Mouse (Mus musculus): ENCODE data around the gene Gm4847. TPM values are rescaled to one million over a fixed set of nuclear protein-coding genes. Genes with fewer than 3 reads are reported as not detected.

Gm4847 gene
- polyA plus RNA-seq (2015; fragmentation: Nextera tagmentation; extraction: Ambion mirVana): not detected in 2 replicates

GRCm38 (mm10) chr1:166647593-166647992 lies at the start of gene Gm4847:
TSS of gene Gm4847 (minus strand) at chr1:166647693.
- Histone ChIP-seq H3K4me3 (ENCODE audit: low read length) (no peak within 1 kb of the TSS), H3K9ac (ENCODE audit: low read length) (no peak within 1 kb of the TSS), H3K27me3 (ENCODE audit: control insufficient read depth, insufficient read depth, low read length) (no peaks in the 10 kb centered on the region), H3K4me2 (ENCODE audit: low read depth, low read length) (no peak within 1 kb of the TSS), H3K27ac (ENCODE audit: low read length) (no peak within 1 kb of the TSS), H3K36me3 (ENCODE audit: control insufficient read depth, insufficient read depth) (no peaks in the 10 kb centered on the region), H3K9me3 (replicated peaks; ENCODE audit: control insufficient read depth, low read length) (0 out of 2 replicates have a peak, but pooled peaks cover 4% of the 10 kb centered on the region), H3K4me1 (ENCODE audit: control insufficient read depth, insufficient read depth, low read length) (no peaks in the 10 kb centered on the region)
- 75% methylated on average over 2 of the region's 2 CpGs for WGBS
- no peak for ATAC-seq (replicated peaks; ENCODE audit: extremely low read depth, insufficient read depth, low FRiP score)

GRCm38 (mm10) chr1:166681745-166682144 lies 34.3 kb upstream of the Gm4847 start, which contains the start of gene Fmo9:
TSS of gene Fmo9 (minus strand) at chr1:166681845.
- Histone ChIP-seq H3K9ac (ENCODE audit: low read length) (no peak within 1 kb of the TSS), H3K4me3 (ENCODE audit: low read length) (no peak within 1 kb of the TSS), H3K9me3 (replicated peaks; ENCODE audit: control insufficient read depth, low read length) (no peaks in the 10 kb centered on the region), H3K27ac (ENCODE audit: low read length) (no peak within 1 kb of the TSS), H3K4me2 (ENCODE audit: low read depth, low read length) (no peak within 1 kb of the TSS), H3K4me1 (ENCODE audit: control insufficient read depth, insufficient read depth, low read length) (no peaks in the 10 kb centered on the region), H3K27me3 (ENCODE audit: control insufficient read depth, insufficient read depth, low read length) (no peaks in the 10 kb centered on the region), H3K36me3 (ENCODE audit: control insufficient read depth, insufficient read depth) (no peaks in the 10 kb centered on the region)
- 81% methylated on average over 1 of the region's 1 CpGs for WGBS
- ATAC-seq (replicated peaks; ENCODE audit: extremely low read depth, insufficient read depth, low FRiP score): no peak

- ATAC-seq (replicated peaks; ENCODE audit: extremely low read depth, insufficient read depth, low FRiP score): no peak
- Histone ChIP-seq H3K27me3 (ENCODE audit: control insufficient read depth, insufficient read depth, low read length) (no peaks in the 10 kb centered on the region), H3K36me3 (ENCODE audit: control insufficient read depth, insufficient read depth) (no peaks in the 10 kb centered on the region), H3K27ac (ENCODE audit: low read length) (no peak overlapping the region), H3K4me2 (ENCODE audit: low read depth, low read length) (no peak overlapping the region), H3K4me1 (ENCODE audit: control insufficient read depth, insufficient read depth, low read length) (no peaks in the 10 kb centered on the region), H3K9me3 (replicated peaks; ENCODE audit: control insufficient read depth, low read length) (no peaks in the 10 kb centered on the region; the same call in 1 of the 2 replicates), H3K4me3 (ENCODE audit: low read length) (no peak overlapping the region), H3K9ac (ENCODE audit: low read length) (no peak overlapping the region)
- 80% methylated on average over 5 of the region's 5 CpGs for WGBS
Measured at GRCm38 (mm10) chr1:166669264-166669663, 21.8 kb upstream of the Gm4847 start.

GRCm38 (mm10) chr1:166660800-166661199 lies 13.3 kb upstream of the Gm4847 start:
- Histone ChIP-seq H3K36me3 (ENCODE audit: control insufficient read depth, insufficient read depth) (no peaks in the 10 kb centered on the region), H3K4me2 (ENCODE audit: low read depth, low read length) (no peak overlapping the region), H3K9ac (ENCODE audit: low read length) (no peak overlapping the region), H3K27me3 (ENCODE audit: control insufficient read depth, insufficient read depth, low read length) (no peaks in the 10 kb centered on the region), H3K4me1 (ENCODE audit: control insufficient read depth, insufficient read depth, low read length) (no peaks in the 10 kb centered on the region), H3K9me3 (replicated peaks; ENCODE audit: control insufficient read depth, low read length) (no peaks in the 10 kb centered on the region), H3K4me3 (ENCODE audit: low read length) (no peak overlapping the region), H3K27ac (ENCODE audit: low read length) (no peak overlapping the region)
- 74% methylated on average over 8 of the region's 8 CpGs for WGBS
- no peak for ATAC-seq (replicated peaks; ENCODE audit: extremely low read depth, insufficient read depth, low FRiP score)

Small RNAs within 50 kb of the gene (microRNA-seq; reads per million reads assigned to microRNA genes)
- not detected for gene Gm22992

Other genes starting within 250 kb of the Gm4847 start
- gene Pogk, start 237.8 kb downstream of the Gm4847 start, polyA plus RNA-seq (2015; fragmentation: Nextera tagmentation; extraction: Ambion mirVana): 9.3 and 9.4 TPM in 2 replicates
- not detected in 2 replicates for gene Gm4846, start 150.1 kb downstream of the Gm4847 start, polyA plus RNA-seq (2015; fragmentation: Nextera tagmentation; extraction: Ambion mirVana)
- gene Fmo9, start 34.2 kb upstream of the Gm4847 start, polyA plus RNA-seq (2015; fragmentation: Nextera tagmentation; extraction: Ambion mirVana): not detected in 2 replicates

Measured in heart, embryonic 16.5 days (tissue).